Mouse (Mus musculus) intestine, embryonic 15.5 days (tissue): ENCODE data around the gene Vmn2r8. TPM values are rescaled to one million over a fixed set of nuclear protein-coding genes. Genes with fewer than 3 reads are reported as not detected.

ENCODE experiments used
- ATAC-seq: fragments of 200-750 bp; cut with Nextera tagmentation; 2 replicates; pipeline ENCODE4 v1.8.0; 2017; ENCODE audit warnings: moderate TSS enrichment, moderate library complexity
- H3K27ac ChIP-seq: fragments of 300-500 bp; sonication (generic); 2 replicates; pipeline ENCODE4 v1.5.1; 2015; ENCODE audit warnings: mild to moderate bottlenecking, inconsistent platforms
- H3K27me3 ChIP-seq: fragments of 300-500 bp; sonication (generic); replicated peaks from 2 replicates; pipeline ENCODE4 v1.6.1; 2015; ENCODE audit warnings: inconsistent platforms
- H3K36me3 ChIP-seq: fragments of 300-500 bp; sonication (generic); 2 replicates; pipeline ENCODE4 v1.6.1; 2015; ENCODE audit warnings: inconsistent platforms
- H3K4me1 ChIP-seq: fragments of 300-500 bp; sonication (generic); replicated peaks from 2 replicates; pipeline ENCODE4 v1.6.1; 2015; ENCODE audit warnings: inconsistent platforms
- H3K4me2 ChIP-seq: fragments of 300-500 bp; sonication (generic); replicated peaks from 2 replicates; pipeline ENCODE4 v1.6.1; 2015; ENCODE audit warnings: mild to moderate bottlenecking, inconsistent platforms
- H3K4me3 ChIP-seq: fragments of 300-500 bp; sonication (generic); replicated peaks from 2 replicates; pipeline ENCODE4 v1.5.1; 2015; ENCODE audit warnings: inconsistent platforms
- H3K9ac ChIP-seq: fragments of 300-500 bp; sonication (generic); 2 replicates; pipeline ENCODE4 v1.6.1; 2015; ENCODE audit warnings: inconsistent platforms
- H3K9me3 ChIP-seq: fragments of 300-500 bp; sonication (generic); 2 replicates; pipeline ENCODE4 v1.6.1; 2016; ENCODE audit warnings: inconsistent platforms
- WGBS: fragments of 180-500 bp; shearing (Covaris S2); methylation state at CpG from one replicate; pipeline ENCODE4 v1.1.7; 2015; 5-methylcytosine and 5-hydroxymethylcytosine counted together
- polyA plus RNA-seq: library from polyadenylated mRNA; unstranded; fragments of >200 nt; fragmentation: Nextera tagmentation; extraction: Ambion mirVana; gene quantifications from 2 replicates; pipeline ENCODE4 v1.2.1, GENCODE M21; 2015

Vmn2r8 gene
- polyA plus RNA-seq, 1 experiment from 2014 or later = not detected

GRCm38 (mm10) chr5:108750328-108751210, 58.1 kb downstream of the Vmn2r8 start:
- Histone ChIP-seq H3K4me3 (no peak overlapping the region), H3K36me3 (no peaks in the 10 kb centered on the region), H3K9me3 (no peaks in the 10 kb centered on the region), H3K9ac (no peak overlapping the region), H3K27ac (no peak overlapping the region), H3K27me3 (no peaks in the 10 kb centered on the region), H3K4me1 (no peaks in the 10 kb centered on the region), H3K4me2 (no peak overlapping the region)
- no peak for ATAC-seq
- 78% methylated on average over 5 of the region's 5 CpGs for WGBS

GRCm38 (mm10) chr5:108744629-108745028, 64.0 kb downstream of the Vmn2r8 start:
- no peaks in the 10 kb centered on the region for H3K4me1 ChIP-seq
- H3K4me2 ChIP-seq = no peak overlapping the region
- ATAC-seq = peak; percentile 84
- H3K36me3 ChIP-seq = no peaks in the 10 kb centered on the region
- no peak overlapping the region for H3K4me3 ChIP-seq
- H3K9me3 ChIP-seq = no peaks in the 10 kb centered on the region
- no peak overlapping the region for H3K9ac ChIP-seq
- H3K27ac ChIP-seq = no peak overlapping the region
- 76% methylated on average over 3 of the region's 3 CpGs for WGBS
- H3K27me3 ChIP-seq = no peaks in the 10 kb centered on the region

- 58% methylated on average over 2 of the region's 2 CpGs for WGBS
Measured at GRCm38 (mm10) chr5:108743856-108744255, 64.8 kb downstream of the Vmn2r8 start.

GRCm38 (mm10) chr5:108742596-108742995, 66.1 kb downstream of the Vmn2r8 start:
- no peak overlapping the region for H3K4me3 ChIP-seq
- 63% methylated on average over 2 of the region's 2 CpGs for WGBS
- no peaks in the 10 kb centered on the region for H3K9me3 ChIP-seq
- no peak overlapping the region for H3K9ac ChIP-seq
- H3K4me2 ChIP-seq = no peak overlapping the region
- no peaks in the 10 kb centered on the region for H3K4me1 ChIP-seq
- ATAC-seq = no peak
- H3K27me3 ChIP-seq = no peaks in the 10 kb centered on the region
- no peaks in the 10 kb centered on the region for H3K36me3 ChIP-seq
- no peak overlapping the region for H3K27ac ChIP-seq

More at GRCm38 (mm10) chr5:108743856-108744255, 64.8 kb downstream of the Vmn2r8 start:
- Histone ChIP-seq H3K4me3 (no peak overlapping the region), H3K4me2 (no peak overlapping the region), H3K4me1 (no peaks in the 10 kb centered on the region), H3K9ac (no peak overlapping the region), H3K36me3 (no peaks in the 10 kb centered on the region), H3K9me3 (no peaks in the 10 kb centered on the region), H3K27me3 (no peaks in the 10 kb centered on the region), H3K27ac (no peak overlapping the region)
- no peak for ATAC-seq

GRCm38 (mm10) chr5:108741844-108742243, 66.8 kb downstream of the Vmn2r8 start:
- H3K4me3 ChIP-seq = no peak overlapping the region
- H3K27me3 ChIP-seq = no peaks in the 10 kb centered on the region
- H3K9ac ChIP-seq = no peak overlapping the region
- H3K4me2 ChIP-seq = no peak overlapping the region
- WGBS = 80% methylated on average over 2 of the region's 2 CpGs
- ATAC-seq = no peak
- no peak overlapping the region for H3K27ac ChIP-seq
- no peaks in the 10 kb centered on the region for H3K4me1 ChIP-seq
- no peaks in the 10 kb centered on the region for H3K36me3 ChIP-seq
- H3K9me3 ChIP-seq = no peaks in the 10 kb centered on the region

Other genes with a start within 250 kb of the Vmn2r8 start
- 63.4 and 70.1 TPM in 2 replicates for gene Gak, start 179.1 kb downstream of the Vmn2r8 start, polyA plus RNA-seq
- 23.4 and 27.1 TPM in 2 replicates for gene Tmem175, start 179.1 kb downstream of the Vmn2r8 start, polyA plus RNA-seq
- gene Idua, start 148.5 kb downstream of the Vmn2r8 start, polyA plus RNA-seq = 12.0 and 12.8 TPM in 2 replicates
- 11.1 and 11.2 TPM in 2 replicates for gene Dgkq, start 139.2 kb downstream of the Vmn2r8 start, polyA plus RNA-seq
- 3.6 and 4.9 TPM in 2 replicates for gene Slc26a1, start 133.3 kb downstream of the Vmn2r8 start, polyA plus RNA-seq
- 21.8 and 26.3 TPM in 2 replicates for gene Fgfrl1, start 116.5 kb downstream of the Vmn2r8 start, polyA plus RNA-seq
- gene Rnf212, start 33.9 kb downstream of the Vmn2r8 start, polyA plus RNA-seq = 0.16 and 0.51 TPM in 2 replicates
- 0.90 and 4.5 TPM in 2 replicates for gene Tmed11, start 13.5 kb downstream of the Vmn2r8 start, polyA plus RNA-seq
- gene Vmn2r9, start 43.8 kb upstream of the Vmn2r8 start, polyA plus RNA-seq = not detected in 2 replicates
- gene Vmn2r10, start 197.7 kb upstream of the Vmn2r8 start, polyA plus RNA-seq = not detected in 2 replicates